Mouse (Mus musculus) spleen, adult 2 months (tissue): ENCODE data around the gene Ahctf1.

Experiments used
- CTCF ChIP-seq: fragments of 200-500 bp; IDR thresholded peaks from 2 replicates; pipeline ENCODE4 v1.5.1; 2011; ENCODE audit warnings: mild to moderate bottlenecking, inconsistent platforms; ENCODE audit not compliant: insufficient read depth, insufficient read length, insufficient replicate concordance; ENCODE audit errors: extremely low read depth
- POLR2A ChIP-seq: fragments of 200-500 bp; IDR thresholded peaks from 2 replicates; pipeline ENCODE4 v1.6.1; 2011; ENCODE audit warnings: low read depth, low read length, inconsistent platforms

- TF ChIP-seq CTCF (peak; percentile 12; the same call in 1 of the 2 replicates), POLR2A (peak; percentile 81)
Observed at GRCm38 (mm10) chr1:179803513-179804139, at the start of gene Ahctf1.
